Mouse (Mus musculus) left cerebral cortex, adult 18-20 months (tissue): ENCODE results near the gene BC107364. TPM values are rescaled to one million over a fixed set of nuclear protein-coding genes. Genes with fewer than 3 reads are reported as not detected.
"Not testable (repeated sequence)": the region's sequence is repeated elsewhere in the genome, so short reads cannot be mapped to it uniquely, and the experiment has no call there.

Experiments
- DNase-seq, 2 experiments: peaks; one replicate each; pipeline ENCODE4 v3.0.0; 2021 to 2022; ENCODE audit warnings: low spot score in 2 of 2, mixed read lengths in 1 of 2
- total RNA-seq, 2 experiments: library from RNA; stranded (reverse); gene quantifications; 2 replicates each; pipeline ENCODE4 v1.2.3; 2021

BC107364 gene
- total RNA-seq, 2 experiments from 2014 or later = not detected

DNA sequence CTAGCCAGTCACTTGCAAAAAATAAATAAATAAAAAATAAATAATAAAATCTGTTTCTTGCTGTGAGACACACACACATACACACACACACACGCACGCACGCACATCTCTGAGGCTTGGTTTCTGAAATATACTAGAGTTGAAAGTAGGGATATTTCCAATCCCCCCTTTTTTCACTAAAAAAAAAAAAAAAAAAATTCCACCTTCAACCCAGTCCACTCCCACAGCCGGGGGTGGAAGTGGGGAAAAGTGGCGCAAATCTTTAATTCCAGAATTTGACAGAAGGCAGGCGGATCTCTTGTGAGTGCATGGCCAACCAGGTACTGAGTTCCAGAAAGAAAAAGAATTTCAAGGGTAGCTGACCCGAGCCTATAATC is 37.2 kb downstream of the BC107364 start:
- DNase-seq = no peak

- DNase-seq = peak in 1 of 2 experiments; percentile 37
Measured at GRCm38 (mm10) chr3:96414126-96414950, 37.8 kb downstream of the BC107364 start.

DNA sequence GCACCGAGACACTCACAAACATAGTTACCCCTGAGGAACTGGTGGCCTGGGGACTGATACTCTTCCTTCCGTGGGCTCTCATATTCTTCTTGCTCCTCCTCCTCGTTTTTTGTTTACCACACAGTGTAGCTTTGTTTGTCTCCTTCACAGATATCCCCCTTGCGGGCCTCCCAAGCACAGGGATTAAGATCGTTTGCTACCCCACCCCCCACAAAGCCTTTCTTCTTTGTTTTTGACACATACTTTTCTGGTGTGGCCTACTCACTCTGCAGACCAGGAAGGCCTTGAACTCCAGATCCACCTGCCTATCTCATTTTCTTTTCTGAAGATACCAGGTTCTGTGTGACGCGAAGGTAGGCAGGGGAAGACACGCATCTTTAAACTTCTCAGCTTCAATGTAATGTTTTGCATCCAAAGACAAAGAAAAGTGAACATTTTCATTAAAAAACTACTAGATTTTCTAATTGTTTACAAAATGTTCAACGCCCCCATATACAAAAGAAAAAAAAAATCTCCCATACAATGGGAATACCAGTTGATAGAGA is 38.5 kb downstream of the BC107364 start:
- no peak for DNase-seq

DNA sequence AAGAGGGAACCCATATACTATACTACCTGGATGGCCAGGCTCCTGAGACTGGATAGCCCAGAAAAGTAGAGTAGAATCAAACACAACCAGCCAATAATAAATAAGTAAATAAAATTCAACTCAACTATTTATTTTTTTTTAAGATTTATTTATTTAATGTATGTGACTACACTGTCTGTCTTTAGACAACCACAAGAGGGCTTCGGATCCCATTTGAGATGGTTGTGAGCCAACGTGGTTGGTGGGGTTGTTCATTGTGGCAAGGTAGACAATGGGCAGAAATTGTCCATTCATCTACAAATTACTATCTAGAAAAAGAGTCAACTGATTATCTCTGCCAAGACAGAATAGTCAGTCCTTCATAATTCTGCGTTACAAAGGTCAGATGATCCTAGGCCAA is 40.3 kb downstream of the BC107364 start:
- no peak for DNase-seq

GRCm38 (mm10) chr3:96410966-96411365 is 41.1 kb downstream of the BC107364 start:
- DNase-seq = no peak

DNA sequence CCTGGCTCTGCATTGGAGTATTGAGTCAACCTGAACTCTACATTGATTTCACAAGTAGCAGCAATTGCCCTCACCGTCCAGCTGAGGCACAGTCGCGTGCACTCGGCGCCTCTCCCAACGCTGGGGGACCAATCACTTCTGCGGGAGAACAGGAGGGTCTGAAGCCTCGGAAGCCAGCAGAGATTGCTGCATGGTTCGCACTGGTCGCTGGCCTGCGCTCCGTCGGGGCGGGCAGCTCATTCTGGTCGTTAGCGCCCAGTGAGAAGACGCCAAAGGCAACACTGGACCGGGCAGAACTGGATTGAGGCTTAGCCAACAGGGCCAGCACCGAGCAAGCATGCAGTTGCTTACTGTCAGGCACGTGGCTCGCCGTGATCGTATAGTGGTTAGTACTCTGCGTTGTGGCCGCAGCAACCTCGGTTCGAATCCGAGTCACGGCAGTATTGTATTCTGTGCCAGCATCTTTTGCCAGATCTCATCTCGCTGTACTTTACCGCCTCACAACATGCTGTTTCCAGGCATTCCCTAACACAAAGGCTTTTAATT is 42.3 kb downstream of the BC107364 start:
- no peak for DNase-seq

GRCm38 (mm10) chr3:96408111-96408510 is 44.0 kb downstream of the BC107364 start:
- DNase-seq = not testable (repeated sequence)

DNA sequence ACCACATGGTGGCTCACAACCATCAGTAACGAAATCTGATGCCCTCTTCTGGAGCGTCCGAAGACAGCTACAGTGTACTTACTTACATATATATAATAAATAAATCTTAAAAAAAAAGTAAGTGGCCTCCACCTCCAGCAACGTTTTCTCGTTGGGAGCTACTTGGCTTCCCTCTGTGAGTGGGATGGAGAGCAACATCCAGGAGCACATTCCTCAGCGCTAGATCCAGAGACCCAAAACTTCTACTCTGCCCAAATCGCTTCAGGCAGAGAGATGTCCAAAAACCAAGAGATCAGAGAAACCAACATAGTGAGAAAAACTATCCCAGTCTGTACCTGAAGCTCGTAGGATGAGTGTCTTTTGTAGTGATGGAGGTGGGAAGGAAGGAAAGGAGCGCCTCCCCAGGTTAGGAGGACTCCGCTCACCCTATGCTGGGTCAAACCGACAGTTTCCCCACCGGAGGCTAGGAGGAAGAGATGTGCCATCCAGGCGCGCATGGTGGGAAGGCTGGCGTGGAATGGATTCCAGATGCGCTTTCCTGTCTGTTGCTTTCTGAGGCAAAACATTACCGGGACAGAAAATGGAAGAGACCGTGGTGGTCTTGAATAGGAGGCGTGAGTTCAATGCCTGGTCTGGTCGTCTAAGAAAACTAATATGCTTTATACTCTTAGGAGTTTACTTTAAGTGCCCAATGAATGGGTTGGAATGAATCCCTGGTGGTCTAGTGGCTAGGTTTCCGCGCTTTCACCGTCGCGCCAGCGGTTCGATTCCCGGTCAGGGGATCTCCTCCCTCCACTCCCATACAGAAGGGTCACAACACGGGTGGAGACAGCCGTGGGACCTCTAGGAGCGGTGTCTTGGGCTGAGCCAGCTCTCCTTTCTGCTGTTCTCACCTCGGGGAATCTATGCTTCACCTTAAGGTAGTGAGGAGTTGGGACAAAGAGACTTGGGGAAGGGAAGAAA is 46.3 kb downstream of the BC107364 start:
- no peak for DNase-seq

DNA sequence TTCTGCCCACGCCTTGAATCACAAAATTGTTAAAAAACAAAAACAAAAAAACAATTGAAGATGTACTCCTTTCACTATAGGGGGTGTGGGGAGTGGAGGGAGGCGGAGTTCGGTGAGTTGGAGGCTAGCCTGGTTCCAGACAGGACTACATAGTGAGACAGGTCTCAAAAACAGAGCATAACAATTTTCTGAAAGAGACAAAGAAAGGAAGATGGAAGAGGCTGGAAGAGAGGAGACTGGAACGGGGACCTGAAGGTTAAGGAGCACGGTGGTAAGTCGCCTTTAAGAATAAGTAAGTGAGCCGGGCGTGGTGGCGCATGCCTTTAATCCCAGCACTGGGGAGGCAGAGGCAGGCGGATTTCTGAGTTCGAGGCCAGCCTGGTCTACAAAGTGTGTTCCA is 47.1 kb downstream of the BC107364 start:
- DNase-seq = no peak

- DNase-seq = no peak
Measured at GRCm38 (mm10) chr3:96404450-96404849, 47.7 kb downstream of the BC107364 start.

GRCm38 (mm10) chr3:96403016-96403415 is 49.1 kb downstream of the BC107364 start:
- DNase-seq = no peak

- DNase-seq = peak in 1 of 2 experiments; percentile 8
Measured at GRCm38 (mm10) chr3:96401832-96402501, 50.1 kb downstream of the BC107364 start.

DNA sequence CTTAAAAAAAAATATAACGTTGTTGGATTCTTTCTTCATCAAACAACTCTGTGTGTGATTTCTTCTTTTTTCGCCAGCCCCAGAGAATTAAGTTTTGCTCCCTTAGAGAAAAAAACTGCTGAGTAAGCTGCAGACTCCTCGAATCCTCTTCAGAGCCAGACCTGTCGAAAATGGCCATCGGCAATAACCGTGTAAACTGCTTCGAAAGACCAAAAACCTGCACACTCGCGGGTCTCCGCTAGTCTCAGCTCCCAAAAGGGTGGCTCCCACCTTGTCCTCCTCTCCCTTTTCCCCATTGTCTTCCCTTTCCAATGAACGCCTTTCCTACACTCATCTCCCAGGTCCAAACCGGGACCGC is 50.7 kb downstream of the BC107364 start:
- no peak for DNase-seq

- DNase-seq = no peak
Measured at GRCm38 (mm10) chr3:96398911-96399310, 53.2 kb downstream of the BC107364 start.

GRCm38 (mm10) chr3:96396857-96397256 is 55.2 kb downstream of the BC107364 start:
- no peak for DNase-seq

DNA sequence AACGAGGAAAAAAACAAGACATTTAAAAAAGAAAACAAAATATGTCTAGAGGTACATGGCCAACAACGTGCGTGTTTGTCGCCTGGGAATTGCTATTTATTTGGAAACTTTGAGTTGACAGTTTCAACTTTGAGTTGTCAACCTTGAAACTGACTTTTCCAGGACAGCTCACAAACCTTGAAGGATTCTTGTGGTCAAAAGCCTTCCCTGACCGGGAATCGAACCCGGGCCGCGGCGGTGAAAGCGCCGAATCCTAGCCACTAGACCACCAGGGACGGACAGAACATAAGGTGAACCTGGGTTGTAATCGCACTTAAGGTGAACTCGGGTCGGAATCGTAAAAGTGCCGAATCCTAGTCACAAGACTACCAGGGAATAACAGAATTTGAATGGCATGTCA is 64.9 kb downstream of the BC107364 start:
- DNase-seq = not testable (repeated sequence)

Other genes with a start within 250 kb of the BC107364 start
- 10 to 100 TPM; 12.3 to 16.2 TPM for gene Bola1, start 232.6 kb downstream of the BC107364 start, total RNA-seq
- gene Hist2h2ab, start 232.4 kb downstream of the BC107364 start, total RNA-seq = 10 to 100 TPM; 16.5 to 17.3 TPM
- 10 to 100 TPM; 30.9 to 38.1 TPM for gene Hist2h2ac, start 231.4 kb downstream of the BC107364 start, total RNA-seq
- 1 to 10 TPM; 5.3 to 6.8 TPM for gene Hist2h2be, start 231.2 kb downstream of the BC107364 start, total RNA-seq
- 1 to 10 TPM; 3.8 to 4.1 TPM for gene Hist2h3c2, start 213.2 kb downstream of the BC107364 start, total RNA-seq
- 100 to 1,000 TPM; 239 to 244 TPM for gene Hist2h2aa2, start 212.0 kb downstream of the BC107364 start, total RNA-seq
- gene Hist2h2aa1, start 206.8 kb downstream of the BC107364 start, total RNA-seq = 1 to 10 TPM in 1 of 2 experiments, not detected in 1; 2.9 TPM
- gene Hist2h3c1, start 205.6 kb downstream of the BC107364 start, total RNA-seq = not detected
- gene Hist2h4, start 189.0 kb downstream of the BC107364 start, total RNA-seq = 10 to 100 TPM; 36.9 to 40.6 TPM
- 10 to 100 TPM; 51.9 to 52.0 TPM for gene Hist2h3b, start 183.7 kb downstream of the BC107364 start, total RNA-seq
- gene Hist2h2bb, start 182.6 kb downstream of the BC107364 start, total RNA-seq = 100 to 1,000 TPM; 210 to 215 TPM
- 1 to 10 TPM; 2.6 to 2.8 TPM for gene Fcgr1, start 158.3 kb downstream of the BC107364 start, total RNA-seq
- 1 to 10 TPM; 1.3 to 1.5 TPM for gene Hfe2, start 72.9 kb upstream of the BC107364 start, total RNA-seq
- gene Txnip, start 105.7 kb upstream of the BC107364 start, total RNA-seq = 10 to 100 TPM; 19.4 to 25.9 TPM
- not detected for gene Gm16253, start 124.7 kb upstream of the BC107364 start, total RNA-seq
- gene Polr3gl, start 141.9 kb upstream of the BC107364 start, total RNA-seq = 10 to 100 TPM; 24.0 to 24.8 TPM
- gene Ankrd34a, start 144.3 kb upstream of the BC107364 start, total RNA-seq = 10 to 100 TPM; 67.3 to 77.4 TPM
- 10 to 100 TPM; 20.8 to 21.5 TPM for gene Lix1l, start 148.8 kb upstream of the BC107364 start, total RNA-seq
- 10 to 100 TPM; 41.5 to 49.6 TPM for gene Rbm8a, start 177.6 kb upstream of the BC107364 start, total RNA-seq
- gene Pex11b, start 183.1 kb upstream of the BC107364 start, total RNA-seq = 10 to 100 TPM; 59.1 to 65.7 TPM
- gene Gm42957, start 183.2 kb upstream of the BC107364 start, total RNA-seq = under 1 TPM; 0.59 to 0.65 TPM
- gene Itga10, start 193.3 kb upstream of the BC107364 start, total RNA-seq = 1 to 10 TPM; 2.3 to 2.5 TPM
- gene Ankrd35, start 217.8 kb upstream of the BC107364 start, total RNA-seq = 1 to 10 TPM; 8.1 to 9.0 TPM
- 10 to 100 TPM; 34.5 to 34.8 TPM for gene Pias3, start 244.1 kb upstream of the BC107364 start, total RNA-seq